Mouse (Mus musculus) liver, embryonic 14.5 days (tissue): ENCODE data around the gene Lag3. TPM values are rescaled to one million over a fixed set of nuclear protein-coding genes. Genes with fewer than 3 reads are reported as not detected.

Experiments
- ATAC-seq: fragments of 200-750 bp; cut with Nextera tagmentation; 2 replicates; pipeline ENCODE4 v1.8.0; 2017; ENCODE audit warnings: moderate number of reproducible peaks, mild to moderate bottlenecking, moderate library complexity; ENCODE audit not compliant: insufficient read depth
- DNase-seq, 3 experiments: peaks; one replicate each; pipeline ENCODE4 v3.0.0-alpha.2; 2012 to 2013; ENCODE audit warnings: low read depth in 3 of 3, low spot score in 3 of 3
- H3K27ac ChIP-seq: fragments of 300-500 bp; sonication (generic); 2 replicates; pipeline ENCODE4 v1.5.1; 2014; ENCODE audit warnings: moderate library complexity, mild to moderate bottlenecking, control low read depth, inconsistent platforms
- H3K27me3 ChIP-seq: fragments of 300-500 bp; sonication (generic); 2 replicates; pipeline ENCODE4 v1.6.1; 2014; ENCODE audit warnings: mild to moderate bottlenecking, low read length, moderate library complexity; ENCODE audit not compliant: control insufficient read depth, insufficient read depth
- H3K36me3 ChIP-seq: fragments of 300-500 bp; sonication (generic); replicated peaks from 2 replicates; pipeline ENCODE4 v1.6.1; 2014; ENCODE audit warnings: low read depth; ENCODE audit not compliant: control insufficient read depth, insufficient read depth
- H3K4me1 ChIP-seq, 2 experiments: fragments of 200-500 bp in 1 of 2; fragments of 300-500 bp in 1 of 2; sonication (generic) in 1 of 2; replicated peaks; 2 replicates each; pipeline ENCODE4 v1.6.1; 2012 to 2014; ENCODE audit warnings: antibody characterized with exemption in 1 of 2, inconsistent platforms in 1 of 2, low read length in 1 of 2; ENCODE audit not compliant: control insufficient read depth in 2 of 2, insufficient read depth in 2 of 2
- H3K4me2 ChIP-seq: fragments of 300-500 bp; sonication (generic); 2 replicates; pipeline ENCODE4 v1.6.1; 2014; ENCODE audit warnings: low read depth, mild to moderate bottlenecking, control low read depth, moderate library complexity
- H3K4me3 ChIP-seq, 2 experiments: fragments of 200-500 bp in 1 of 2; fragments of 300-500 bp in 1 of 2; sonication (generic) in 1 of 2; 2 replicates each; pipeline ENCODE4 v1.5.1; 2012 to 2014; ENCODE audit warnings: low read depth in 2 of 2, low read length in 2 of 2, mild to moderate bottlenecking in 2 of 2, control low read depth in 1 of 2, inconsistent platforms in 1 of 2, moderate library complexity in 1 of 2; ENCODE audit not compliant: insufficient read depth in 1 of 2
- H3K9ac ChIP-seq: fragments of 300-500 bp; sonication (generic); replicated peaks from 2 replicates; pipeline ENCODE4 v1.6.1; 2014; ENCODE audit warnings: mild to moderate bottlenecking, control low read depth, moderate library complexity
- H3K9me3 ChIP-seq: fragments of 300-500 bp; sonication (generic); 2 replicates; pipeline ENCODE4 v1.6.1; 2016; ENCODE audit warnings: low read length, mixed read lengths; ENCODE audit not compliant: control insufficient read depth
- CTCF ChIP-seq: IDR thresholded peaks from 2 replicates; pipeline ENCODE4 v1.5.1; 2016; ENCODE audit warnings: antibody characterized with exemption, low read depth, control low read depth
- EP300 ChIP-seq: IDR thresholded peaks from 2 replicates; pipeline ENCODE4 v1.6.1; 2016; ENCODE audit warnings: antibody characterized with exemption, low read depth
- WGBS: fragments of 180-500 bp; shearing (Covaris S2); extraction: QIAGEN DNeasy Blood & Tissue Kit; methylation state at CpG from one replicate; pipeline ENCODE4 v1.1.7; 2014; ENCODE audit not compliant: insufficient replicate concordance; 5-methylcytosine and 5-hydroxymethylcytosine counted together
- polyA plus RNA-seq, 2 experiments: library from polyadenylated mRNA; depleted of rRNA in 1 of 2; stranded (reverse) in 1 of 2; unstranded in 1 of 2; fragments of >200 nt; fragmentation: Nextera tagmentation in 1 of 2; extraction: Ambion mirVana in 1 of 2; gene quantifications; 2 replicates each; pipeline versions ENCODE4 v1.2.1 to v1.2.3; 2012 to 2014

The Lag3 gene
- polyA plus RNA-seq, 2 experiments, result 0.11 to 0.17 TPM

GRCm38 (mm10) chr6:124917518-124918330, 6.2 kb upstream of the Lag3 start:
- Histone ChIP-seq H3K36me3 (no peaks in the 10 kb centered on the region), H3K9ac (peak overlapping the region; percentile 76), H3K4me3 (peak overlapping the region; percentile 58 to 70), H3K9me3 (no peaks in the 10 kb centered on the region), H3K4me1 (peaks cover 0 to 6% of the 10 kb centered on the region in 2 experiments; a peak in 2 of 4 replicates), H3K27ac (no peak overlapping the region; the same call in 1 of the 2 replicates), H3K4me2 (peak overlapping the region; percentile 83), H3K27me3 (peaks cover 66% of the 10 kb centered on the region)
- TF ChIP-seq CTCF, result no peak
- no peak for TF ChIP-seq EP300
- under 1% methylated on average over 82 of the region's 89 CpGs for WGBS
- ATAC-seq, result peak; percentile 51
- DNase-seq, result peak in 2 of 3 experiments; percentile 35 to 41

GRCm38 (mm10) chr6:124916695-124917517, 5.4 kb upstream of the Lag3 start:
- H3K9me3 ChIP-seq, result no peaks in the 10 kb centered on the region
- no peaks in the 10 kb centered on the region for H3K36me3 ChIP-seq
- H3K9ac ChIP-seq, result peak overlapping the region; percentile 76
- TF ChIP-seq CTCF (peak; percentile 56), EP300 (no peak)
- WGBS, result 4% methylated on average over 58 of the region's 67 CpGs
- peak overlapping the region; percentile 64 to 70 for H3K4me3 ChIP-seq
- H3K4me1 ChIP-seq, result peaks cover 0 to 6% of the 10 kb centered on the region in 2 experiments; a peak in 2 of 4 replicates
- DNase-seq (peak in 2 of 3 experiments; percentile 45 to 48), ATAC-seq (peak; percentile 72)
- H3K27me3 ChIP-seq, result peaks cover 66% of the 10 kb centered on the region
- H3K4me2 ChIP-seq, result peak overlapping the region; percentile 83
- H3K27ac ChIP-seq, result no peak overlapping the region; the same call in 1 of the 2 replicates

GRCm38 (mm10) chr6:124915942-124916694, 4.6 kb upstream of the Lag3 start:
- H3K4me3 ChIP-seq, result peak overlapping the region; percentile 64 to 70
- ATAC-seq (no peak), DNase-seq (no peak)
- H3K27me3 ChIP-seq, result peaks cover 66% of the 10 kb centered on the region
- H3K9ac ChIP-seq, result peak overlapping the region; percentile 27; the same call in 1 of the 2 replicates
- no peak overlapping the region for H3K27ac ChIP-seq
- H3K4me1 ChIP-seq, result peaks cover 0 to 4% of the 10 kb centered on the region in 2 experiments; a peak in 2 of 4 replicates
- no peaks in the 10 kb centered on the region for H3K36me3 ChIP-seq
- no peaks in the 10 kb centered on the region for H3K9me3 ChIP-seq
- TF ChIP-seq EP300 (no peak), CTCF (no peak)
- peak overlapping the region; percentile 83 for H3K4me2 ChIP-seq
- WGBS, result 22% methylated on average over 12 of the region's 12 CpGs

GRCm38 (mm10) chr6:124915160-124915941, 3.8 kb upstream of the Lag3 start:
- 0 out of 2 replicates have a peak overlapping the region, but pooled peaks have one; percentile 6 for H3K9ac ChIP-seq
- ATAC-seq (no peak), DNase-seq (no peak)
- peaks cover 0 to 3% of the 10 kb centered on the region in 2 experiments; a peak in 2 of 4 replicates for H3K4me1 ChIP-seq
- no peak overlapping the region for H3K27ac ChIP-seq
- WGBS, result 36% methylated on average over 22 of the region's 22 CpGs
- peak overlapping the region; percentile 83 for H3K4me2 ChIP-seq
- H3K36me3 ChIP-seq, result no peaks in the 10 kb centered on the region
- TF ChIP-seq EP300 (no peak), CTCF (no peak)
- no peaks in the 10 kb centered on the region for H3K9me3 ChIP-seq
- peaks cover 66% of the 10 kb centered on the region for H3K27me3 ChIP-seq
- peak overlapping the region; percentile 64 to 70; a peak in 2 of 4 replicates for H3K4me3 ChIP-seq
